Mouse (Mus musculus): ENCODE results near the gene Myb. TPM values are rescaled to one million over a fixed set of nuclear protein-coding genes. Genes with fewer than 3 reads are reported as not detected.
A peak's percentile ranks its signal among the peaks of the same experiment; 100 is the strongest.

The Myb gene
- polyA plus RNA-seq, 1 experiment from 2014 or later: 4.4 TPM

DNA sequence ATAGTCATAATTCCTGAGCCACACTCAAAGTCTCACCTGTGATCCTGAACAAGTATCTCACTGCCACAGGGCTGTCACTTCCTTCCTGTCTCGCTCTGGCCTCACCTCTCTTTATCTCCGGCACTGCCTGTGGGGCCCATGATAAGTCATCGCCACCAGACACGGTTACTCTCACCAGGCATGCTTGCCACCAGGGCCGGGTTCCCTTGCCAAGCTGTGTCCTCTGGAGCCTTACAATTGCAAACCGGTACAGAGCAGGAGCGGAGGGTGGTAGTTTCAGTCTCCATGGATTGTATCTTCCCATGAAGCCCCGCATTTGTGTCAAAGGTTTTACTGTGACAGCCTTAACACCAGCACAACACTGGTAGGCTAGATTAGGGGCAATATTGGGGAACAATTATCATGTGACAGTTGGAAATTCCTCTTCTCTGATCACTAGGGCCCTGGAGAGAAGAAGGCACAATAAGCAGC is 35.9 kb upstream of the Myb start:
- no peak for DNase-seq (ENCODE audit: low spot score)
- H3K4me1 ChIP-seq (ENCODE audit: control insufficient read depth, insufficient read depth, low read length): no peaks in the 10 kb centered on the region
- no peak overlapping the region for H3K4me2 ChIP-seq (ENCODE audit: low read depth)
- no peak for ATAC-seq (ENCODE audit: insufficient read depth, low FRiP score, low TSS enrichment)
- WGBS: 84% methylated on average over 8 of the region's 8 CpGs
- no peaks in the 10 kb centered on the region for H3K9me3 ChIP-seq (ENCODE audit: control insufficient read depth, low read length)
- no peaks in the 10 kb centered on the region for H3K27me3 ChIP-seq (ENCODE audit: control insufficient read depth, insufficient read depth, low read length)
- no peak overlapping the region for H3K9ac ChIP-seq (ENCODE audit: low read length)
- no peak overlapping the region for H3K4me3 ChIP-seq (ENCODE audit: low read depth, low read length)
- H3K36me3 ChIP-seq (ENCODE audit: control insufficient read depth, insufficient read depth, low read length): no peaks in the 10 kb centered on the region
- H3K27ac ChIP-seq (ENCODE audit: low read depth, low read length): no peak overlapping the region

GRCm38 (mm10) chr10:21195597-21195996 is 34.8 kb upstream of the Myb start:
- Histone ChIP-seq H3K9me3 (ENCODE audit: control insufficient read depth, low read length) (no peaks in the 10 kb centered on the region), H3K4me2 (ENCODE audit: low read depth) (no peak overlapping the region), H3K36me3 (ENCODE audit: control insufficient read depth, insufficient read depth, low read length) (no peaks in the 10 kb centered on the region), H3K9ac (ENCODE audit: low read length) (no peak overlapping the region), H3K27ac (ENCODE audit: low read depth, low read length) (no peak overlapping the region), H3K4me1 (ENCODE audit: control insufficient read depth, insufficient read depth, low read length) (no peaks in the 10 kb centered on the region), H3K27me3 (ENCODE audit: control insufficient read depth, insufficient read depth, low read length) (no peaks in the 10 kb centered on the region), H3K4me3 (ENCODE audit: low read depth, low read length) (no peak overlapping the region)
- DNase-seq (ENCODE audit: low spot score) (no peak), ATAC-seq (ENCODE audit: insufficient read depth, low FRiP score, low TSS enrichment) (no peak)
- 42% methylated on average over 8 of the region's 8 CpGs for WGBS

DNA sequence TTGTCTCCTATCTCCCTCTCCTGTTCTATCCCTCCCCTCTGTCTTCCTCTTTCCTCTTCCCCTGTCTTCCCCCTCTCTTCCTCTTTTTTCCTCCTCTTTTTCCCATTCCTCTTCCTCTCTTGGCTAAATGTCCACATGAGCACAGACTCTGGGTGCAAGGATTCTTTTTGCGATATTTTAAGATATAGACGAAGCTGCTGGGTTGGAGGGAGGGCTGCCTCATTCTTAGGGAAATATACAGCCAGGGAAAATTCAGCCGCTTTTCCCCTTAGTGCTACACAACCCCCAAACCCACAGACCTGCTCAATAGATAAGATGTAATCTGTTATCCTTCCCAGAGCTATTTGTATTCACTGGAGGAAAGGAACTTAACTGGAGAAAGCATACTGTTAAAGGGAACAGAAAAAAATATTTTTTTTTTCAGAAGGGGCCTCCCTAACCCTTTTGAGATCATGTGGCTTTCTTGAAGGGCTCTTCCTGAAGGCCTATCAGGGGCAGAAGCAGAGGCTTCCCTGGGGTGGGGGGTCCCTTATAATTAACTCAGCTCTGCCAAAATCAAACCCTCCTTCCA is 33.2 kb upstream of the Myb start:
- WGBS: 66% methylated on average over 3 of the region's 3 CpGs
- DNase-seq (ENCODE audit: low spot score) (no peak), ATAC-seq (ENCODE audit: insufficient read depth, low FRiP score, low TSS enrichment) (no peak)
- H3K4me1 ChIP-seq (ENCODE audit: control insufficient read depth, insufficient read depth, low read length): no peaks in the 10 kb centered on the region
- no peaks in the 10 kb centered on the region for H3K27me3 ChIP-seq (ENCODE audit: control insufficient read depth, insufficient read depth, low read length)
- no peaks in the 10 kb centered on the region for H3K36me3 ChIP-seq (ENCODE audit: control insufficient read depth, insufficient read depth, low read length)
- no peak overlapping the region for H3K4me3 ChIP-seq (ENCODE audit: low read depth, low read length)
- H3K9ac ChIP-seq (ENCODE audit: low read length): no peak overlapping the region
- H3K9me3 ChIP-seq (ENCODE audit: control insufficient read depth, low read length): no peaks in the 10 kb centered on the region
- no peak overlapping the region for H3K27ac ChIP-seq (ENCODE audit: low read depth, low read length)
- H3K4me2 ChIP-seq (ENCODE audit: low read depth): no peak overlapping the region

DNA sequence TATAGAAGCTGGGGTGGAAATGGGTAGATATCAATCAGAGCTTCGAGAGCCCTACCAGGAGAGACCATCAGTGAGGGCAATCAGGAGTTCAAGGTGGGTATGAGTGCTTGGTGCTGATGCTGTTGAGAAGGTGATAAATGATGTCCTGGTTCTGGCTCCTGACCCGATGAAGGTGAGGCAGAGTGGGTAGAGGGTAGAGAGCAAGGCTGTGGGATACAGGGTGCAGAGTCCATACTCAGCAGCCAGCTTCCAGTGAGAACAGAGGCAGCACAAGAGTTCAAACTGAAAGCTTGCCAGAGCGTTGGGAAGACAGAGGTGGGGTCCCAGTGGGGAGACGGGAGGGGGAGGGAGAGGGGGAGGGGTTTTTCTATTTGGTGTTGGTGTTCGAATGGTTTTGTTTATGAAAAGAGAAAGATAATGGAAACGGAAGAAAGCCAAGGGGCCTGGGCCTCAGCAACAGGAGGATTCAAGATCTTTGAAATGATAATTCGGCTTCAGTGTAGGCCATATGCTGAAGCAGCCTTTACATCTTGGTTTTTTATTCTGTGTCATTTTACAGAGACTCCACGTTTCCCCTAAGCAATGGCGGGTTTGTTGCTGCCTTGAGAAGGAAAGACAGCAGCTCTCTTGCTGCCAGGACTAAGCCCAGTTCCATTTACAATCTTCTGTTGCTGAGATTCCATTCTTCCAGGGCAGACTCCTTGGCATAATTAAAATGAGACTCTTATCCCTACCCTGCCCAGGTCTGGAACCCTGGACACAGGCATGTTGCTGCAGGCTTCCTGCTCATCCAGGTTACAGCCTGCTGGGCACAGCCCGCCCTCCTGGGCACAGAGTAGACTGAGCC is 32.5 kb upstream of the Myb start:
- Histone ChIP-seq H3K4me2 (ENCODE audit: low read depth) (no peak overlapping the region), H3K36me3 (ENCODE audit: control insufficient read depth, insufficient read depth, low read length) (no peaks in the 10 kb centered on the region), H3K27me3 (ENCODE audit: control insufficient read depth, insufficient read depth, low read length) (no peaks in the 10 kb centered on the region), H3K9me3 (ENCODE audit: control insufficient read depth, low read length) (no peaks in the 10 kb centered on the region), H3K27ac (ENCODE audit: low read depth, low read length) (no peak overlapping the region), H3K4me1 (ENCODE audit: control insufficient read depth, insufficient read depth, low read length) (no peaks in the 10 kb centered on the region), H3K9ac (ENCODE audit: low read length) (no peak overlapping the region), H3K4me3 (ENCODE audit: low read depth, low read length) (no peak overlapping the region)
- no peak for DNase-seq (ENCODE audit: low spot score)
- no peak for ATAC-seq (ENCODE audit: insufficient read depth, low FRiP score, low TSS enrichment)
- 42% methylated on average over 10 of the region's 10 CpGs for WGBS

DNA sequence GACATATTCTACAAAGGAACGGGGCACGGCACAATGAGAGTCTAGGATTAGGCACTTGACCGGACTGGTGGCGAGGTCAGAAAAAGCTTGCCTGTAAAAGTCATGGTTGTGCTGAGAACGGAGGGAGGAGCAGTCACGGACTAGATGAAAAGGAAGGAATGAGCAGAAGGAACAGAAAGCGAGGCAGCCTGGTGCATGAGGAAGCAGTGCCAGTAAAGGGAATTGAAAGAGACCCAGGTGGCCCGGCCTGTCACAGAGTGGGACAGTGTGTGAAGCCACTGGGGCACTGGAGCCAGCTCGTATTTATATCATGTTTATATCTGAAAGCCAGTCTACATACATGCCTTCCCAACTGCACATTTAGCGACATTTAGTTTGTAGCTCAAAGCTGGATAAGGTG is 31.7 kb upstream of the Myb start:
- Histone ChIP-seq H3K9ac (ENCODE audit: low read length) (no peak overlapping the region), H3K36me3 (ENCODE audit: control insufficient read depth, insufficient read depth, low read length) (no peaks in the 10 kb centered on the region), H3K4me1 (ENCODE audit: control insufficient read depth, insufficient read depth, low read length) (no peaks in the 10 kb centered on the region), H3K27ac (ENCODE audit: low read depth, low read length) (no peak overlapping the region), H3K9me3 (ENCODE audit: control insufficient read depth, low read length) (no peaks in the 10 kb centered on the region), H3K4me2 (ENCODE audit: low read depth) (no peak overlapping the region), H3K4me3 (ENCODE audit: low read depth, low read length) (no peak overlapping the region), H3K27me3 (ENCODE audit: control insufficient read depth, insufficient read depth, low read length) (no peaks in the 10 kb centered on the region)
- DNase-seq (ENCODE audit: low spot score): no peak
- no peak for ATAC-seq (ENCODE audit: insufficient read depth, low FRiP score, low TSS enrichment)
- WGBS: 81% methylated on average over 10 of the region's 10 CpGs

DNA sequence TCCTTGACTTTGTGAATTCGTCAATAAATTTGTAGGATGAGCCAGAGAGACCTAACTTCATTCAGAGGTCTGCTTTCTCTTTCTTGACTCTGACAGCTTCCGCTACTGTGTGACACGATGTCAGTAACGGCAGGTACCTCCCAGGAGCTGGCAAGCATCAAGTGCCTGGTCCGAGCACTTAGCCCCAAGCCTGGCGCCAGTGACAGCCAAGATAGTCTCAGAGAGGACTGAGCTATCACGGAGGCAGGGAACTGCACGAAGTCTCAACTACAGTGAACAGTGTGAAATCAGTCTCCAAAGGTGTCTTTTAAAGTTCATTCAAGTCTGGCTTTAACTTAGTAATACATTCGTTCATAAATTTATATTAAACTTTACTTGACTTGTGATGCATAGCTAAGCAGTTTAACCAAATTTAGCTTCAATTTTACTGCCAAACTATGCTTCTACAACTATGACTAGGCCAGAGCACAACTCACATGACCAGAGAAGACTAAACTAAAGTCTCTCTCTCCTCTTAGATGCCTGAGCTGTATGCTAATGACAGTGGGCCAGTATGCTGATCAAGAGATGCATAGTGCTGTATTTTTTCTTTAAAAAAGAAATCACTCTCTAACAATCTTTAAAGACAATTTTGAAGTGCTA is 29.1 kb upstream of the Myb start:
- Histone ChIP-seq H3K4me2 (ENCODE audit: low read depth) (no peak overlapping the region), H3K4me1 (ENCODE audit: control insufficient read depth, insufficient read depth, low read length) (no peaks in the 10 kb centered on the region), H3K4me3 (ENCODE audit: low read depth, low read length) (no peak overlapping the region), H3K27me3 (ENCODE audit: control insufficient read depth, insufficient read depth, low read length) (no peaks in the 10 kb centered on the region), H3K9me3 (ENCODE audit: control insufficient read depth, low read length) (no peaks in the 10 kb centered on the region), H3K9ac (ENCODE audit: low read length) (no peak overlapping the region), H3K36me3 (ENCODE audit: control insufficient read depth, insufficient read depth, low read length) (no peaks in the 10 kb centered on the region), H3K27ac (ENCODE audit: low read depth, low read length) (no peak overlapping the region)
- DNase-seq (ENCODE audit: low spot score) (no peak), ATAC-seq (ENCODE audit: insufficient read depth, low FRiP score, low TSS enrichment) (no peak)
- 80% methylated on average over 9 of the region's 9 CpGs for WGBS

GRCm38 (mm10) chr10:21189275-21189601 is 28.5 kb upstream of the Myb start:
- Histone ChIP-seq H3K4me3 (ENCODE audit: low read depth, low read length) (no peak overlapping the region), H3K4me2 (ENCODE audit: low read depth) (no peak overlapping the region; the same call in 1 of the 2 replicates), H3K4me1 (ENCODE audit: control insufficient read depth, insufficient read depth, low read length) (no peaks in the 10 kb centered on the region), H3K9me3 (ENCODE audit: control insufficient read depth, low read length) (no peaks in the 10 kb centered on the region), H3K27me3 (ENCODE audit: control insufficient read depth, insufficient read depth, low read length) (no peaks in the 10 kb centered on the region), H3K36me3 (ENCODE audit: control insufficient read depth, insufficient read depth, low read length) (no peaks in the 10 kb centered on the region), H3K9ac (ENCODE audit: low read length) (no peak overlapping the region), H3K27ac (ENCODE audit: low read depth, low read length) (no peak overlapping the region)
- no peak for ATAC-seq (ENCODE audit: insufficient read depth, low FRiP score, low TSS enrichment)
- no peak for DNase-seq (ENCODE audit: low spot score)
- WGBS: 27% methylated on average over 8 of the region's 8 CpGs

DNA sequence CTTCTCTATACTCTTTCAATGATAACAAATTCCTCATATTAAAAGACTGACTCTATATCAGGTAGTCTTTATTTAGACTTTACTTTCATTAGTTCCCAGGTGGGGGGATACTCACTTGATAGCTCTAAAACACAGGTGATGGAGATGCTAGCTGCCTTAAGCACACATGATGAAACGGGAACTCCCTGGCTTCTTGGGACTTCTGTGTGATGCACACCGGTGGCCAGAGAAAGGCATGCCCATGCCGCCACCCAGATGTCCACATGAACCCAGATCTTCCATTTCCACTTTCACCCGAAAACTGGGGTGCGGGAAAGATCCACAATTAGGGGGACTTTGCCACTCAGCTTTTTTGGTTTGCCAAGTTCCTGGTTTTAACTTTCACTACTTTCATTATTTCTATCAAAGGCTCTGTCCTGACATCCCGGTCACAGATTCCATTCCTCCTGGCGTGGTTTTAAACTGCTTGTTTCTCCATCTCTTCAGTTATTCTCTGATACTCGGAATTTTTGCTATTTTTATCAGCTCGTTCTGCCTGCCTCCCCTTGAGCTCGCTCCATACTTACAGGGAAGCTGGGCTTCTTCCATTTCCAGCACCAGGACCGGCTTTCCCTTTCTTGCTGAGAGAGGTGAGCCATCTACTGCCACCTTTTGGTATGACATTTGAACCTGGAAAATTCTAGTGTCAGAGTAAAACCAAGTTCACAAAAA is 27.9 kb upstream of the Myb start:
- H3K9me3 ChIP-seq (ENCODE audit: control insufficient read depth, low read length): no peaks in the 10 kb centered on the region
- ATAC-seq (ENCODE audit: insufficient read depth, low FRiP score, low TSS enrichment) (no peak), DNase-seq (ENCODE audit: low spot score) (peak; percentile 41)
- no peak overlapping the region for H3K9ac ChIP-seq (ENCODE audit: low read length)
- no peaks in the 10 kb centered on the region for H3K36me3 ChIP-seq (ENCODE audit: control insufficient read depth, insufficient read depth, low read length)
- no peaks in the 10 kb centered on the region for H3K27me3 ChIP-seq (ENCODE audit: control insufficient read depth, insufficient read depth, low read length)
- no peaks in the 10 kb centered on the region for H3K4me1 ChIP-seq (ENCODE audit: control insufficient read depth, insufficient read depth, low read length)
- no peak overlapping the region for H3K27ac ChIP-seq (ENCODE audit: low read depth, low read length)
- 33% methylated on average over 11 of the region's 11 CpGs for WGBS
- H3K4me2 ChIP-seq (ENCODE audit: low read depth): peak overlapping the region; percentile 34
- H3K4me3 ChIP-seq (ENCODE audit: low read depth, low read length): no peak overlapping the region

All from neural tube, embryonic 11.5 days (tissue).